Mouse (Mus musculus) C2C12 (cell line): ENCODE data around the gene Ocm.

Experiments
- CTCF ChIP-seq: IDR thresholded peaks from one replicate; pipeline ENCODE4 v1.5.1; 2011; ENCODE audit not compliant: control insufficient read depth, insufficient read depth, insufficient read length
- USF1 ChIP-seq: IDR thresholded peaks from one replicate; pipeline ENCODE4 v1.6.1; 2011; ENCODE audit warnings: low read depth, mild to moderate bottlenecking, control low read depth, moderate library complexity

GRCm38 (mm10) chr5:144047324-144047723, 20.9 kb upstream of the Ocm start:
- TF ChIP-seq CTCF = no peak
- no peak for TF ChIP-seq USF1
